Mouse (Mus musculus) testis, adult 2 months (tissue): ENCODE measurements around the gene Zfp423. TPM values are rescaled to one million over a fixed set of nuclear protein-coding genes. Genes with fewer than 3 reads are reported as not detected.
A peak's percentile ranks its signal among the peaks of the same experiment; 100 is the strongest.

Experiments
- H3K27ac ChIP-seq: fragments of 200-500 bp; 2 replicates; pipeline ENCODE4 v1.5.1; 2012; ENCODE audit warnings: low read depth, low read length; ENCODE audit not compliant: control insufficient read depth, insufficient read depth
- H3K27me3 ChIP-seq: fragments of 200-500 bp; 2 replicates; pipeline ENCODE4 v1.6.1; 2012; ENCODE audit warnings: mild to moderate bottlenecking, low read length, moderate library complexity; ENCODE audit not compliant: control insufficient read depth, insufficient read depth
- H3K36me3 ChIP-seq: fragments of 200-500 bp; 2 replicates; pipeline ENCODE4 v1.6.1; 2012; ENCODE audit warnings: mild to moderate bottlenecking, low read length; ENCODE audit not compliant: control insufficient read depth, insufficient read depth
- H3K4me1 ChIP-seq: fragments of 200-500 bp; 2 replicates; pipeline ENCODE4 v1.6.1; 2012; ENCODE audit warnings: low read length; ENCODE audit not compliant: control insufficient read depth, insufficient read depth
- H3K4me3 ChIP-seq: fragments of 200-500 bp; 2 replicates; pipeline ENCODE4 v1.5.1; 2012; ENCODE audit warnings: low read depth, mild to moderate bottlenecking, low read length, moderate library complexity, mixed read lengths; ENCODE audit not compliant: control insufficient read depth
- CTCF ChIP-seq: fragments of 200-500 bp; IDR thresholded peaks from 2 replicates; pipeline ENCODE4 v1.5.1; 2012; ENCODE audit warnings: low read depth, mild to moderate bottlenecking, inconsistent platforms, low read length, moderate library complexity; ENCODE audit not compliant: control insufficient read depth, insufficient read depth, insufficient replicate concordance
- POLR2A ChIP-seq: fragments of 200-500 bp; IDR thresholded peaks from 2 replicates; pipeline ENCODE4 v1.6.1; 2012; ENCODE audit warnings: low read depth, mild to moderate bottlenecking, inconsistent platforms, low read length, moderate library complexity; ENCODE audit not compliant: control insufficient read depth
- polyA plus RNA-seq: library from polyadenylated mRNA; depleted of rRNA; stranded (reverse); fragments of >200 nt; gene quantifications from 2 replicates; pipeline ENCODE4 v1.2.3, GENCODE M21; 2012

The Zfp423 gene
- polyA plus RNA-seq, 1 experiment, result 7.2 TPM

DNA sequence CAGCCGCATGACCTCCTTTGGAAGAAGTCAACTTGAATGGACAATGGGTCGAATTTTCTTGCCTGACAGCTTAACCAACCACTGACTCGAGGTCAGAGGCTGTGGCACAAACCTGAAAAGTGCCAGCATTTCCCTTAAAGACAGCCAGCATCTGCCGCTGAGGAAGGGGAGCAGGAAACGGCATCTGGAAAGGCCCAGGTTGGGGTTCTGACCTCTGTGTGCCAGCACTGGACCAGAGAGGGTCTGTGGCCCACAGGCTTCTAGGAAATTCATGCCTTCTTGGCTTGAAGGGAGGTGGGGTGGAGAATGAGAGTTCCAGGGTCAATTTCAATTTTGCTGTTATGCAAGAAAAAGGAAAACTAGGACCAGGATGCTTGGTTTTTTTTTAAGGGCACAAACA is 124.7 kb downstream of the Zfp423 start:
- TF ChIP-seq POLR2A (no peak), CTCF (no peak)
- Histone ChIP-seq H3K36me3 (no peaks in the 10 kb centered on the region), H3K4me1 (peaks cover 2% of the 10 kb centered on the region; the same call in 1 of the 2 replicates), H3K4me3 (no peak overlapping the region), H3K27ac (no peak overlapping the region), H3K27me3 (no peaks in the 10 kb centered on the region)

DNA sequence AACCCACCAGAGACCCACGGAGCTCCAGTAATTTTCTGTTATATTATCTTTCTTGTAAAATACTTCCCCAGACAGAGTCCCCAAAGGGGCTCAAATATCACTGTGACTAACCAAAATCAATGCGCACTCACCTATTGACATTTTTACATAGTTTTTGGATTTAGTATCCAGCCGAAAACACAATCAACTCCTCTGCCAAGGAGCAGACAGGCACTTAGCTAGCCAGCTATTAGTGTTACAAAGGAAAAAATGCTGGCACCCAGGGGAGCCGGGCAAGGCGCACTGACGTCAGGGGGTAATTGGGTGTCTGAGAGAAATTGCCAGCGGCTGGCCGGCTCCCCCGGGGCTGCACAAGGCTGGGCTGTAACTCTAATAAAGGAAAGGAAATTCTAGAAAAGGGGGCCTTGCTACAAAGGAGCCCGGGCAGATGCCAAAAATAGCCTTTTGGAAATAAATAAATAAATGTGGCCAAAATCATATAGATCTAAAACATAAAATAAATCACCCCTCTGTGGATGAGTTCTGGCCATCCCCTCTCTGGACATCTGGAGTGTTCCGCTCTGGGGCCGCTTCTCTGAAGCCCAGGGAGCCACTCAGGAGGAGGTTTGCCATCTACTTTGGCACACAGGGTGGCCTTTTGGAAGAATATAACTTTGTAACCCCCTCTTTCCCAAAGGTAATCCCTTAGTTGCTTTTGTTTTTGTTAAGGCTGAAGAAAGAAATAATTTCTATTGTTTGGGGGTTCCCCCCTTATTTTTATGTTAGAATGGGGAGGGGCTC is 125.4 kb downstream of the Zfp423 start:
- Histone ChIP-seq H3K27ac (no peak overlapping the region), H3K27me3 (no peaks in the 10 kb centered on the region)
- TF ChIP-seq CTCF (no peak), POLR2A (no peak)

DNA sequence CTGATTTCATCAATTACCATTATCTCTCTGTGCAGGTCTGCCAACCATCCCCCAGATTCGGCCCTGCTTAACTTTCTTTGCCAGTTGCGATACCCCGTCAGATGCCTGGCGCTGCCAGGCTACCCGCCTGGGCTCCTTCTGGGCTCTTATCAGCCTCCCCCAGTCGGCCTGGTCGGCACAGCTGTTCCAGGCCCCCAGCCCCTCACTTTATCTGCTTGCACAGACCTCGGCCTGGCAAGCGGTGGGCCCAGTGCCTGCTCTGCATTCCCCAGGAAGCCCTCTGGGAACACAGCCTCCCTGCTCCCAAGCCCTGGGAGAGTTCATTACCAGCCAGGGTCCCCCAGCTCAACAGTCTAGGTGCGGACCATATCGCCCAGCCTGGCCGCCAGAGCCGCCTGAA is 126.1 kb downstream of the Zfp423 start:
- no peaks in the 10 kb centered on the region for H3K27me3 ChIP-seq
- no peak overlapping the region for H3K4me3 ChIP-seq
- no peak overlapping the region for H3K27ac ChIP-seq

More for the DNA sequence above, 125.4 kb downstream of the Zfp423 start:
- Histone ChIP-seq H3K4me3 (no peak overlapping the region), H3K4me1 (peaks cover 2% of the 10 kb centered on the region; the same call in 1 of the 2 replicates), H3K36me3 (no peaks in the 10 kb centered on the region)

GRCm38 (mm10) chr8:87832381-87833325 is 126.7 kb downstream of the Zfp423 start:
- Histone ChIP-seq H3K4me3 (no peak overlapping the region), H3K36me3 (no peaks in the 10 kb centered on the region), H3K4me1 (peaks cover 2% of the 10 kb centered on the region; the same call in 1 of the 2 replicates), H3K27ac (no peak overlapping the region), H3K27me3 (no peaks in the 10 kb centered on the region)
- no peak for TF ChIP-seq POLR2A

More for the DNA sequence above, 126.1 kb downstream of the Zfp423 start:
- TF ChIP-seq POLR2A (no peak), CTCF (no peak)
- no peaks in the 10 kb centered on the region for H3K36me3 ChIP-seq
- peaks cover 2% of the 10 kb centered on the region; the same call in 1 of the 2 replicates for H3K4me1 ChIP-seq

GRCm38 (mm10) chr8:87831567-87831966 is 127.8 kb downstream of the Zfp423 start:
- TF ChIP-seq CTCF, result no peak
- TF ChIP-seq POLR2A, result no peak
- Histone ChIP-seq H3K36me3 (no peaks in the 10 kb centered on the region), H3K4me3 (no peak overlapping the region), H3K27me3 (no peaks in the 10 kb centered on the region), H3K4me1 (peaks cover 2% of the 10 kb centered on the region; the same call in 1 of the 2 replicates), H3K27ac (no peak overlapping the region)

DNA sequence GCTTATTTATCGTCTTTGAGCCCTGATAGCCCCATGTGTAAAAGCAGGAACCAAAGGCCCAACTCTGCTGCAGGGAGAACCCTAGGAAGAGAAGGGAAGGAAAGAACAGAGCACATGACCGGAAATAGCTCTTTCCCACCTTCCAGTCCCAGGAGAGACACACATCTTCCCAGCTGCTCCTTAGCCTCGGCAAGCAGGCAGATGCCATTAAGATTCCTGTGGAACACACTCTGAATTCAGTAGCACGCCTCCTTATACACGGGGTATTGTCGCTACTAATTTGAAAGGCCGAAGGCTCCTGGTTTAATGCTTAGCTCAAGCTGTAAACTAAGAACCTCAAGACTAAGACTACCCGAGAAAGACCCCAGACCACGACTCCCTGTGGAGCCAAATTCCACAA is 128.3 kb downstream of the Zfp423 start:
- no peak for TF ChIP-seq POLR2A
- H3K27ac ChIP-seq, result no peak overlapping the region
- no peak overlapping the region for H3K4me3 ChIP-seq
- no peaks in the 10 kb centered on the region for H3K36me3 ChIP-seq
- H3K27me3 ChIP-seq, result no peaks in the 10 kb centered on the region
- peaks cover 2% of the 10 kb centered on the region; the same call in 1 of the 2 replicates for H3K4me1 ChIP-seq

DNA sequence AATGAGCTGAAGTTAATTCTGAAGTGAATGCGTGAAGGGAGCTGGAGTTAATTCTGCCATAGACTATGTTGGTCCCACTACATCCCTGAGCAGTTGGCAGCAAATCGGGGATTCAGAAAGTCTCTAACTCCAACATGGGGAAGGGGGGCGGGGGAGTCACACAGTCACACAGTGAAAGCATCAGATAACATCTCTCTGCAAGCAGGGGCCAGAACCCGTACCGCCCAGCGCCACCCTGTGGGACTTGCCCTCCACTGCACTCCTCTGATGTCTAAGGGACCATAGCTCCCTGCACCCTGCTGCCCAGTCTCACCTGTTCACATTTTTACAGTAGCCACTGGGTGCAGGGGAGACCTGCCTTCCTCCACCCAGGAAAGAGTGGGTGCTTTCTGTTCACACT is 129.2 kb downstream of the Zfp423 start:
- Histone ChIP-seq H3K4me3 (no peak overlapping the region), H3K4me1 (no peaks in the 10 kb centered on the region; the same call in 1 of the 2 replicates), H3K27me3 (no peaks in the 10 kb centered on the region), H3K27ac (no peak overlapping the region), H3K36me3 (no peaks in the 10 kb centered on the region)
- TF ChIP-seq CTCF (peak; percentile 37; the same call in 1 of the 2 replicates), POLR2A (no peak)
